Mouse (Mus musculus) thymus, adult 2 months (tissue): ENCODE measurements around the gene Lsm8. TPM values are rescaled to one million over a fixed set of nuclear protein-coding genes. Genes with fewer than 3 reads are reported as not detected.

ENCODE experiments used
- DNase-seq: peaks from one replicate; pipeline ENCODE4 v3.0.0; 2021
- H3K27ac ChIP-seq: fragments of 200-500 bp; 2 replicates; pipeline ENCODE4 v1.5.1; 2012; ENCODE audit warnings: low read length, control low read depth; ENCODE audit not compliant: control insufficient read depth, insufficient read depth
- H3K27me3 ChIP-seq: fragments of 200-500 bp; 2 replicates; pipeline ENCODE4 v1.6.1; 2012; ENCODE audit warnings: mild to moderate bottlenecking, low read length, moderate library complexity, mixed read lengths; ENCODE audit not compliant: control insufficient read depth, insufficient read depth
- H3K36me3 ChIP-seq: fragments of 200-500 bp; 2 replicates; pipeline ENCODE4 v1.6.1; 2012; ENCODE audit warnings: mild to moderate bottlenecking, low read length, moderate library complexity; ENCODE audit not compliant: control insufficient read depth, insufficient read depth
- H3K4me1 ChIP-seq: fragments of 200-500 bp; replicated peaks from 2 replicates; pipeline ENCODE4 v1.6.1; 2012; ENCODE audit warnings: low read length; ENCODE audit not compliant: control insufficient read depth, insufficient read depth
- H3K4me3 ChIP-seq: fragments of 200-500 bp; 2 replicates; pipeline ENCODE4 v1.5.1; 2012; ENCODE audit warnings: mild to moderate bottlenecking, low read length, control low read depth, moderate library complexity; ENCODE audit not compliant: control insufficient read depth, insufficient read depth
- CTCF ChIP-seq: fragments of 200-500 bp; IDR thresholded peaks from 2 replicates; pipeline ENCODE4 v1.5.1; 2012; ENCODE audit warnings: mild to moderate bottlenecking, control low read depth, low read length, moderate library complexity, borderline replicate concordance; ENCODE audit not compliant: control insufficient read depth, poor library complexity, insufficient read depth; ENCODE audit errors: extremely low read depth
- POLR2A ChIP-seq: fragments of 200-500 bp; IDR thresholded peaks from 2 replicates; pipeline ENCODE4 v1.6.1; 2012; ENCODE audit warnings: mild to moderate bottlenecking, low read length, control low read depth, moderate library complexity; ENCODE audit not compliant: control insufficient read depth, poor library complexity, insufficient read depth; ENCODE audit errors: extremely low read depth
- WGBS: fragments of 180-500 bp; shearing (Covaris S2); methylation state at CpG from one replicate; pipeline ENCODE4 v1.1.7; 2018; 5-methylcytosine and 5-hydroxymethylcytosine counted together
- polyA plus RNA-seq: library from polyadenylated mRNA; depleted of rRNA; stranded (reverse); fragments of >200 nt; gene quantifications from 2 replicates; pipeline ENCODE4 v1.2.3, GENCODE M21; 2012; rRNA removed

Gene Lsm8
- polyA plus RNA-seq = 38.1 and 40.2 TPM in 2 replicates

DNA sequence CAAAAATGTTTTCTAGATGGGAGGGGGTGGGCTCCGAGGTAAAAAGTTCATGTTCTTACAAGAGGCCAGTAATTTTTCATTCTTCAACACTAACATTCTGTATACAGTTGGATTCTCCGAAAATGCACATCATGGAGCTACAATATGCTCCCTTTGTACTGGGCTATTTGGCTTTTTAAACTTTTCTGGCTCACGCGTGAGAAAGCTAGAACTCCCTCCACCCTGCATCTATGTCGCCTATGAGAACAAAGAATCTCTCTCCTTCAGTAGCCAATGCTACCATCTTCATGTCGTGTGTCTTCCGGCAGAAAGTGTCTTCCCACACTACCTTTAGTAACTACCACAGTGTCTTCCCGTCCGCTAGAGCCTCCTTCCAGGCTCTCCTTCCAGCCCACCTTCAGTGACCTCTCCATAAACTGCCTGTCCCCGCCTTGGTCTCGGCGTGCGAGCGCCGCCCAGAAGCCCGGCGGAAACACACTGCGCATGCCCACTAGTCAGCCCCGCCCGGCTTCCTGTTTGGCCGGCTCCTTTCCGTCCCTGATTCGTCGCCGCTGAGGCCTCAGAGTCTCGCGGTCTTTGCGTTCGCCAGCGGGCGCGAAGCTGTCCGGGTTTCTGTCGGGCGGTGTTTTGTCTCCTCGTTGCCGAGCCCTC, at the start of gene Lsm8:
TSS of gene Lsm8 (plus strand) at position 529 of the 651 bp plus-strand sequence.
- DNase-seq = peak; percentile 96
- H3K36me3 ChIP-seq = peaks cover 23% of the 10 kb centered on the region
- no peaks in the 10 kb centered on the region for H3K27me3 ChIP-seq
- TF ChIP-seq CTCF (peak; percentile 25; the same call in 1 of the 2 replicates), POLR2A (peak; percentile 94)
- H3K4me1 ChIP-seq = no peaks in the 10 kb centered on the region
- peak within 1 kb of the TSS; percentile 54 for H3K4me3 ChIP-seq
- WGBS = under 1% methylated on average over 37 of the region's 37 CpGs
- H3K27ac ChIP-seq = peak within 1 kb of the TSS; percentile 78

DNA sequence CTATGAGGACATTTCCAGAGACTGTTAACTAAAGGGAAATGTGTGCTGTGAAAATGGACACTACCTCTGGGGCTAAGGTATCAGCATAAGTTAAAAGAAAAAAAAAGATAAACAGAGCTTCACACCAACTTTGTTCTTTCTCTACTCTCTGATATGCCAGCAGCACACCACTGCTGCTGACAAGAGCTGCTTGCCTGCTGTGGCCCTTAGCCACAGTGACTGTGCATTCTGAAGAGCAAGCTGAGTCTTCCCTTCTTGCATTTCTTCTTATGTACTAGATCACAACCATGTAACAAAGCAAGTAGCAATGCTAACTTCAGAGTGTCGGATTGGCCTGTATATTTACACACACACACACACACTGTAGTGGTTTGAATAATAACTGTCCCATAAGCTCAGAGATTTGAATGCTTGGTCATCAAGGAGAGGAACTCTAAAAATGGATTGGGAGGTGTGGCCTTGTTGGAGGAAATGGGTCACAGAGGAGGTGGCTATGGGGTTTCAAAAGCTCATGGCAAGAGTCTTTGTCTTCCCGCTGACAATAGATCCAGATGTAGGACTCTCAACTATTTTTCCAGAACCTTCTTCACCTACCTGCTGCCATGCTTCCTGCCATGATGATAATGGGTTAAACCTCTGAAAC, 47.4 kb upstream of the Lsm8 start:
- Histone ChIP-seq H3K27ac (no peak overlapping the region), H3K27me3 (no peaks in the 10 kb centered on the region), H3K4me1 (no peaks in the 10 kb centered on the region), H3K36me3 (no peaks in the 10 kb centered on the region), H3K4me3 (no peak overlapping the region)
- no peak for TF ChIP-seq POLR2A
- no peak for TF ChIP-seq CTCF
- no peak for DNase-seq
- 73% methylated on average over 2 of the region's 2 CpGs for WGBS

DNA sequence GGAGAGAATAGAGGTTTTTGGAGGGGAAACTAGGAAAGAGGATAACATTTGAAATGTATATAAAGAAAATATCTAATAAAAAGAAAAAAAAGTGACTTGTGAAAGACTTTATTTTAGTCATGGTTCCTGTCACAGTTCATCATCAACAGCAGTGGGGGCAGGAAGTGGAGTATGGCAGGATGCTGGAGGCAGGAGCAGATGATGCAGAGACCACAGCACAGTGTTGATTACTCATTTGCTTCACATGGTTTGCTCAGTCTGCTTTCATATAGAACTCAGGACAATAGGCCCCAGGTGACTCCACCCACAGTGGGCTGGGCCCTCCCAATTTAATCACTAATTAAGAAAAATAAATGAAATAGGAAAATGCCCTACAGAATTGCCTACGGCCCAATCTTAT, 35.8 kb upstream of the Lsm8 start:
- TF ChIP-seq CTCF (no peak), POLR2A (no peak)
- WGBS = 82% methylated on average over 1 of the region's 1 CpGs

GRCm38 (mm10) chr6:18815606-18816005, 32.8 kb upstream of the Lsm8 start:
- TF ChIP-seq CTCF = no peak
- TF ChIP-seq POLR2A = no peak
- Histone ChIP-seq H3K36me3 (no peaks in the 10 kb centered on the region), H3K4me1 (no peaks in the 10 kb centered on the region), H3K4me3 (no peak overlapping the region), H3K27me3 (no peaks in the 10 kb centered on the region), H3K27ac (no peak overlapping the region)
- DNase-seq = no peak
- 88% methylated on average over 2 of the region's 2 CpGs for WGBS

More for the DNA sequence above, 35.8 kb upstream of the Lsm8 start:
- no peak overlapping the region for H3K4me3 ChIP-seq
- H3K36me3 ChIP-seq = no peaks in the 10 kb centered on the region
- no peak for DNase-seq
- no peaks in the 10 kb centered on the region for H3K27me3 ChIP-seq
- H3K4me1 ChIP-seq = no peaks in the 10 kb centered on the region
- H3K27ac ChIP-seq = no peak overlapping the region

DNA sequence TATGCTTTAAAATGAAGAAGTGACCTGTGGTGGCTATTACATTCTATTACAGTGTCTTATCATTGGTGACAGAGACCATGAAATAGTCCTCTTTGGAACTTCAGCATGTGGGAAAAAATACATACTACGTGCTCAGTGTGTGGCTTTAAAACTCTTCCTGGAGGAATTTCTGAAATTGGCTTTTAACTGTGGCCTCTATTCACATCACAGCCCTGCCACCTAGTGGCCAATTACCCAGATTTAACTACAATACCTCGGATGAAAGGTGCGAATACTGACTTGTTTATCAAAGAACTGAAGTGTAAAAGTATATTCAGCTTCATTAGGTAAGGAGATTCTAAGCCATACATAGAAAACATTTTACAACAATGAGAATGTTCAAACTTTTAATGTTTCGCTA, 29.0 kb upstream of the Lsm8 start:
- H3K27ac ChIP-seq = no peak overlapping the region
- TF ChIP-seq POLR2A (no peak), CTCF (no peak)
- H3K36me3 ChIP-seq = no peaks in the 10 kb centered on the region
- WGBS = 21% methylated on average over 4 of the region's 4 CpGs
- H3K4me3 ChIP-seq = no peak overlapping the region
- no peaks in the 10 kb centered on the region for H3K27me3 ChIP-seq
- H3K4me1 ChIP-seq = no peaks in the 10 kb centered on the region
- DNase-seq = peak; percentile 11

DNA sequence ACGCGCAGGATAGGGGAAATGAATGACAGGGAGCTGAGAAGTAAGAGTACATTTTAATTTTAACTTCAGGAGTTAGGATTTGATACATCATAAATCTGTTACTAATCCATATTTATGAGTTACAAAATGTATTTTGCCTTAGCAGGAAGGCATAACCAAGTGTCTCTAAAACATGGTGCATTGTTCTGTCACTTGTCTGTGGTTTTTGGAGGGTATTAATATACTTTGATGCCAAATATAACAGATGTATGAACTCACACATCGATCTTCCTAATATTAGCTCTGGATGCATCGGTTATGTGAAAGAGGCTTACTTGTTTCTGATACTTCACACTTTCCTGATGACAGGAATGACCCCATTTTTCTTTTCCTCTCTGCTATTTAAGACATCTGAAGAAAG, 28.1 kb upstream of the Lsm8 start:
- no peaks in the 10 kb centered on the region for H3K36me3 ChIP-seq
- TF ChIP-seq CTCF = no peak
- TF ChIP-seq POLR2A = no peak
- H3K4me3 ChIP-seq = no peak overlapping the region
- H3K27ac ChIP-seq = no peak overlapping the region
- no peaks in the 10 kb centered on the region for H3K27me3 ChIP-seq
- WGBS = 82% methylated on average over 4 of the region's 4 CpGs
- no peak for DNase-seq
- H3K4me1 ChIP-seq = no peaks in the 10 kb centered on the region
